Mouse (Mus musculus) thymus, adult 18-20 months (tissue): ENCODE data around the gene Ugt1a10.
"Not testable (repeated sequence)": the region's sequence is repeated elsewhere in the genome, so short reads cannot be mapped to it uniquely, and the experiment has no call there.

Experiments used
- DNase-seq, 2 experiments: peaks; one replicate each; pipeline ENCODE4 v3.0.0; 2022; ENCODE audit warnings: mixed read lengths in 2 of 2

Ugt1a10 gene

DNA sequence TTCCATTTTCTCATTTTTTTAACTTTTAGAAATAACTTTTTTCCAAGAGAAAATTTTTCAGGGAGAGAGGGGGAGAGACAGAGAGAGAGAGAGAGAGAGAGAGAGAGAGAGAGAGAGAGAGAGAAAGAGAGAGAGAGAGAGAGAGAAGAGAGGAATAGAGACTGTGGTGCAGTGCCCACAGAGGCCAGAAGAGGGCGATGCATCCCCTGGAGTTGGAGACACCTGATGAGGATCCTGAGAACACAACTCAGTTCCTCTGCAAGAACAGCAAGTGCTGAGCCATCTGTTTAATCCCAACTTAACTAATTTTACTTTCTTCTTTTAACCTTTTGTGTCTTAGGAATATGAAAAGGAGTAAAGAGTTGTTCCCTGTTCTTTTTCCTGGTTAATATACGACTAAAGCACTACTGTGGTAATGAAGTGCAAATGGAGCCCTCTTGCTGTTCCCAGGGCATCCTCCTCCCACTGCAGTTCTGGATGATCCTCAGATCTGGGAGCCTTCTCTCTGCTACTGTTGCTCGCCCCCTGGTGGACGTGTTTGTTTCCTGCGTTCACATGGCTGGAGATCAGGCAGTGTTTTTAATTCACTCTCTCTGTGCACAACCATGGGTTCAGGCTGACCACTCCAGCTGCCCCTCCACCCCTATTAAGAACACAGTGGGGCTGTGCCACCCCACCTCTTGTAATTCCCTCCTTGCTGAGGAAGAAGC, 88.9 kb downstream of the Ugt1a10 start:
- not testable (repeated sequence) for DNase-seq

DNA sequence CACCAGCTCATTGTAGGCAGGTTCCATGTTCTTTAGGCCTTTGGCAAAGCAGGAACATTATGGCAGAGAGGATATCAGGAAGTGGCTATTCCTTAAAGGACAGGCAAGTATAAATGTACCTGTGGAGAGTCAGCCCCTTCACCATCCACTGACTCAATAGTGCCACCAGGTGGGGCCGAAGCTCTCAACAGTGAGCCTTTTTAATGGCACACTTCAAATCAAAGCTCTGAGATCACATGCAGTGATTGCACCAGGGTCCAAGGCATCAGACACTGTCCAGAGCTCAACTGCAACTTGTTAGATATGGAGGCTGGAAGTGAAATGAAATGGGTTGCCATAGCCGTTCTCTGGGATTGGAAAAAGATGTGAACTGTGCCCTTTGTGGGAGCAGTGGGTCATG, 90.1 kb downstream of the Ugt1a10 start:
- not testable (repeated sequence) for DNase-seq

DNA sequence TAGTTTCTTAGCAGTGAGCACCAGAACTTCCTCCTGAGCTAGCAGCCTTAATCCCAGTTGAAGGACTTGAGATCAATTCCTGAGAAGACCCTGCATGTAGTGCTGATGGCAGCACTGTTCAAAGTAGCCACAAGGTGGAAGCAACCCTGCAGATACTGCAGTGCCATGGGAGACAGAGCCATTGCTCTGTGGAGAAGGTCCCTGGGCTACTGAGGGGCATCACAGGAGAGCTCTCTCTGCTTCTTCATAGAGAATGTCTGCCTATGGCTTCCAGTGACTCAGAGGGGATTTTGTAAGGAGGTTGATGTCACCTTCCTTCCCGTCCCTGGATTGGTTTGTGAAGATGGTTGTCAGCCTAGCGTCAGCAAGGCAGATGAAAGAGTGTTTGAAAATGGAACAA, 94.9 kb downstream of the Ugt1a10 start:
- DNase-seq: not testable (repeated sequence)

DNA sequence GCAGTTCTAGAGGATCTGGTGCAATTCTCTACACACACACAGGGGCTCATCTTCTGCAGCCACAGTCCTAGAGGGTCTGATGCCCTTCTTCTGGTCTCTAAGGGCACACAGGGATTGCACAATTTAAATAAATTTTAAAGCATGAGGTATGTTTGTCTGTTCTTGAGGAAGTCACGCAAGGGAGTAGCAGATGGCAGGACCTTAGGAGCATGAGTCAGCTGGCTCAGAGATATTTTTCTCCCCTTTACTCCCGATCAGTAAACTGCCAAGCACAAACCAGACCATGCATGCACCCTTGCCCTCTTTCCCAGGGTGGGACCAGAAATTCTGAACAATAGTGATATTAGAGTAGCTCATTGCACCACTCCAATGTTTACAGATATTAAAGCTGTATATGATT, 103.2 kb downstream of the Ugt1a10 start:
- no peak for DNase-seq

DNA sequence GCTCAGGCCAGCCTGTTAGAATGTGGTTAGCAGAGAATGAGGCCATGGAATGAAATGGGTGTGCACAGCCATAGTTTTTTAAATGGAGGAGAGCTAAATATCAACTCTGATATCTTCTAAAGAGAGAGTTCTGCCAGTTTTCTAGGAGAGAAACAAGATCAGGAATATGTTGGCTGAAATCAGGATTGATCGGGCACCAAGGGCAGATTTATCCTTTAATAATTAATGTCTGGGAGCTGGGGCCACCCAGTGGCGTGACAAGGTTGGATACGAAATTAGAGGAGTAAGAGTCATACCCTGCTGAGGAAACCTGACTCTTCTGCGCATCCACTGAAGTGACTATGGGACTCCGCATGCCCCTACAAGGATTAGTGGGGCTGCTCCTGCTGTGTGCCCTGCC, 110.5 kb downstream of the Ugt1a10 start, which contains the start of gene Ugt1a5:
Gene Ugt1a5, plus strand, starts transcription at position 302 of the 400 bp plus-strand sequence.
- DNase-seq: no peak

DNA sequence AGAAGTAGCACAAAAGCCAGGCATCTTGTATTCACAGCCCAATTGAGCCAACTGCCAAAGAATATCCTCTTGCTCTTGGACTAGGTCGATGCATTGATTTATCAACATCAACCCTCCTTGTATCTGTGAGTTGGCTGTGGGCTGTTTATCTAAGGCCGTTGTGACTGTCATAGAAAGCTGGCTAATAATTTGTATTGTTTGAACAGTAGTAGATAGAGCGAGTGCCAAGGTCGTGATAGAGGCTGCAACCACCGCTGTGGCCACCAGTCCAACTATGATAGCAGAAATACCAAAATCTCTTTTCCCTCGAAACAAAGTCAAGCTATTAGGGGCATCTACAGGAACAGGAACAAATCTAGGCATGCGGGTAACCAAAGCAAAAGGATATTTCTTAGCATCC, 117.0 kb downstream of the Ugt1a10 start:
- DNase-seq: not testable (repeated sequence)

DNA sequence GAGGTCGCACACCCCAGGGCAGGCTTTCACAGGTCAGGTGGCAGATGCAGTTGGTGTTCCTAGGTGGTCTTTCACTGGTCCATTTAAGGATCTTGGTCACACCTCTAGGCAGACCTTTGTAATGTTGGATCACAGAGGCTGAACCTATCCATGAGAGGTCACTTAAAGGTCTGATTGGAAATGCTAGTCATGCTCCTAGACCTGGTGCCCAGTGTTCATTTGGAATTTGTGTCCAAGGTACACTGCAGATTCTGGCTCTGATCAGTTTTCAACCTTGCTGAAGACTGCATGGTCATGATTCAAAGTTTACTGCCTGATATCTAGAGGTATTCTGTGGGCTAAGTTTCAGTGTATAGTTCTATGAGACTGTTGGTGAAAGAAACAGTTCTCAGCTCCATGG, 124.5 kb downstream of the Ugt1a10 start:
- no peak for DNase-seq

DNA sequence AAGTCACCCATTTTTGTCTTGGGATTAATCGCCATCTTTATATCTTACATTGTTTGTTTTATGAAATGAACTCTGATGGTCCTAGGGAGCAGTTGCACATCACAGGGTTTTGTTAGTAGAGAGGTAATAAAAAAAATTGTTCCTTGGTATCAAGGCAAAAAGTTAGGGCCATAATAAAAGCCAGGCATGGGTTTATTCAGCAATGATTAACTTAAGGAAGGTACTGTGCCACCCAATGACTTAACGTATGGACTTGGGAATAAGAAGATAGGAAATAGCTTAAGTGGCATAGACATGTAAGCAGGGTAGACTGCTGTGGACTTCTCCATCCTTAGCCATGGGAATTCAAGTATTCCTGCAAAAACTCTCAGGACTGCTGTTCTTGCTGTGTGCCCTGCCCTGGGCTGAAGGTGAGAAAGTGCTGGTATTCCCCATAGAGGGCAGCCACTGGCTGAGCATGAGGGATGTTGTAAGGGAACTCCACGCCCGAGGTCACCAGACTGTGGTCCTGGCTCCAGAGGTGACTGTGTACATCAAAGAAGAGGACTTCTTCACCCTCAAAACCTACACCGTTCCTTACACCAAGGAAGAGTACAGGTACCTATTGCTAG, 131.2 kb downstream of the Ugt1a10 start:
- no peak for DNase-seq

DNA sequence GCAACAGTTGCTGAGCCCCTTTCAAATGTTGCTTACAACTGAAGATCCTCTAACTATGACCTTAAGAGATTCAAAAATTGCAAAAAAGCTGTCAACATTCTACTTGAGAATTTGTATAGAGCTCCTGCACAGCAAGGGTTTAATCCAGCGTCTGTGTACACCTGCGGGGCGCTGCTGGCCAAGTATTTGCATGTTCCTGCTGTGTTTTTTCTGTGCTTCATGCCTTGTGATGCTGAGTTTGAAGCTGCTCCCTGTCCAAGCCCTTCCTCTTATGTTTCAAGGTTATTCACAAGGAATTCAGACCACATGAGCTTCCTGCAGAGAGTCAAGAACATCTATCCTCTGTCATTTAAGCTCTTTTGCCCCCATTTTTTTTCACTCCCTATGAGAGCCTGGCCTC, 136.9 kb downstream of the Ugt1a10 start:
- DNase-seq: no peak

DNA sequence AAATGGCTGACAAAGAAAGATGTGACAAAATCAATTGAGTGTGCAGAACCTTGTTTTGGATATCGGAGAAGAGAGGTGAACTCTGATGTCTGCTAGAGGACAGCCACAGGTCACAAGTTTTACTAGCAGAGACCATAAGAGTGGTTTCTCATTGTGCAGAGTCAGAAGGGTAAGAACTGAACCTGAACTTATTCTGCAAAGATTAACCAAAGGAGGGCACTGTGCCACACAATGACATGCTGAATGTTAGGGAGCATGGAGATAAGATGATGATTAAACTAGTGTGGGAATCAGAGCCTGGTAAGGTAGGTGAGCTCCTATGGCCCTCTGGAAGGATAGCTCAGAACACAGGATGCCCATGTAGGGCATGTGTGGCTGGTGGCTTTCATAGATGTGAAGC, 140.5 kb downstream of the Ugt1a10 start:
- DNase-seq: no peak

DNA sequence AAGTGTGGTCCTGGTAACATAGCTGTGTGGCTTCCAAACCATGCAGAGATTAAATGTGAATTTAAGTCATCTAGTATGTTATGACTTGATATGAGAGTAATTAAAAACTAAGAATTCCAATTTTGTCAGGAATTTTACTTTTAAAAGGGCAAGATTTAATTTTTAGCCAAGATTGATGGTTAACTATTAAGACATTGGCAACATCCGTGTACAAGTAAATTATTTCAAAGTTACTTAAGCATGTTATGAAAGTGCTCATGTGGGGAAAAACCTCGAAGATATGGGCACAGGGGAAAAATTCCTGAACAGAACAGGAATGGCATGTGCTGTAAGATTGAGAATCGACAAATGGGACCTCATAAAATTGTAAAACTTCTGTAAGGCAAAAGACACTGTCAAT, 142.3 kb downstream of the Ugt1a10 start:
- no peak for DNase-seq

DNA sequence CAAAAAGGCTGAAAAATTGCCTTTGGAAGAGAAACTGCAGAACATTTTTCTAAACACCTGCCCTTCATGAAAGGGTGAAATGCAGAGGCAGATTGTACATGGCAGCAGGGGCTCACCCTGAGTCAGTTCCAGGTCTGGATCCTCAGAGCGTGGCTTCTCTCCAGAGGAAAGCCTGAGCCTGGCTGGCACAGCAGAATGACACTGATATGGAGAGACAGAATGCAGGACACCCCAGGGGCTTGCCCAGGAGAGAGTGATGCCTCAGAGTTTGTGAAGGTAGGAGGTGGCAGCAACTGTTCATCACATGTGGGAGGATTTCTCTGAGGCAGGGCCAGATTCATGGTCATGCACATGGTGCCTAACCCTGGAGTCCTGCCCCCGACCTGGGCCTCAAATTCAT, 144.8 kb downstream of the Ugt1a10 start:
- no peak for DNase-seq

DNA sequence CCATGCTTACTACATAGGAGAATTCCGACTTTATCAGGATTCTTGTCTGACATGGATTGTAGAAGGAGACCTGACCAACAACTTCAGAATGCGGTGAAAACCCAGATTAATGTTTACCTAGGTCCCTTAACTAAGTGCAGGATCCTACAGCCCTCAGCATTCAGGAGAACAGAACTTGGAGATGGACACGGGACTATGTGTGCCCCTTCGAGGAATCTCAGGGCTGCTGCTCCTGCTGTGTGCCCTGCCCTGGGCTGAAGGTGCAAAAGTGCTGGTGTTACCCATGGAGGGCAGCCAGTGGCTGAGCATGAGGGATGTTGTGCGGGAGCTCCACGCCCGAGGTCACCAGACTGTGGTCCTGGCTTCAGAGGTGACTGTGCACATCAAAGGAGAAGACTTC, 145.3 kb downstream of the Ugt1a10 start, which contains the start of gene Ugt1a2:
Gene Ugt1a2, plus strand, starts transcription at position 146 of the 400 bp plus-strand sequence.
- no peak for DNase-seq

DNA sequence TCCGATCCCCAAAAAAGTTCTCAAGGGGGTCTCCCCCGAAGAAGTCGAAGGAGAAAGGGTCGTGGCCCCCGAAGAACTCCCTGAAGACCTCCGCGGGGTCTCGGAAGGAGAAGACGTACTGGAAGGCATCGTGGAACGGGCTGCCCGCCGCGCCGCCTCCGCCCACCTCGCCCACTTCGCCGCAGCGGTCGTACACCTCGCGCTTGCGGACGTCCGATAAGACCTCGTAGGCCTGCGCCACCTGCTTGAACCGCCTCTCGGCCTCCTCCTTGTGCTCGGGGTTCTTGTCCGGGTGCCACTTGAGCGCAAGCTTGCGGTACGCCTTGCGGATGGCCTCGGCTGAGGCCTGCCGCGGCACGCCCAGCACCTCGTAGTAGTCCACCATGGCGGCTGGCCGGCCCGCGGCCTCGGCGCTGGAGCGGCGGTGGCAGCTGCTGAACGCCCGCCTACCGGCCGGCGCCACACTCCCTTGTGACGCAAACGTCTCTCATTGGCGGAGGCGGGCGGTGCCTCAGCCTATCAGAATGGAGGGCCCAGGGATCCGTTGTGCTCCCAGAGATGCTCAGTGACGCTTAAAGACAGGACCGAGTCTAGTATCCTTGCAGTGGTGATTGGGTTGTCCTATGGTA, 150.2 kb downstream of the Ugt1a10 start, which contains the start of gene Dnajb3:
Gene Dnajb3, minus strand, starts transcription at position 489 of the 629 bp plus-strand sequence.
- DNase-seq: peak; percentile 62 to 67

DNA sequence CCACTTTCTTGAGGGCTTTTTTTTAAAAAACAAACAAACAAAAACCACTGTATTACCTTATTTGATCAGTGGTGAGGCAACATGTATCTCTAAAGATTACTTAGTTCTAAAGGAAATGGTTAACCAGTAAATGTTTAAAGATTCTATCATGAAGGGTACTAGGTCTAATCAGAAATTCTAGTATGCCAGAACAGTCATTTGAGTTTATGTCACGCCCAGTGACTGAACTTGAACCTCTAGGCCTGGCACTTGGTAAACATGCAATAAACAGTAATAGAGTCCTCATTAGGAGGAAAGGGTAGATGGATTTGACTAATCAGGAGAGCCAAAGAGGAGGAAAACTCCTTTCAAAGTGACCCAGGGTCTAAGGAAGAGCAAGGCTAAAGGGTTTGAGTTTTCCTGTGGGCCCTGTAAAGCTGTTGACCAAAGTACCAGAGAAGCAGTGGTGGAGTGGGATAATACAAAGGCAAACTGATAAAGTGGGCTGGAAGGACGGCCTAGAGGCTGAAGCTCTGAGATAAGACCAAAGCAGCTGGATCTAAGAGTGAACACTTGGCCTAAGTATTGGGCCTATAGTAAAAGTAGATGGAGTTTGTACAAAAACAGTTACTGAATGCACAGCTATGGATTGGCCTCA, 151.8 kb downstream of the Ugt1a10 start:
- no peak for DNase-seq

DNA sequence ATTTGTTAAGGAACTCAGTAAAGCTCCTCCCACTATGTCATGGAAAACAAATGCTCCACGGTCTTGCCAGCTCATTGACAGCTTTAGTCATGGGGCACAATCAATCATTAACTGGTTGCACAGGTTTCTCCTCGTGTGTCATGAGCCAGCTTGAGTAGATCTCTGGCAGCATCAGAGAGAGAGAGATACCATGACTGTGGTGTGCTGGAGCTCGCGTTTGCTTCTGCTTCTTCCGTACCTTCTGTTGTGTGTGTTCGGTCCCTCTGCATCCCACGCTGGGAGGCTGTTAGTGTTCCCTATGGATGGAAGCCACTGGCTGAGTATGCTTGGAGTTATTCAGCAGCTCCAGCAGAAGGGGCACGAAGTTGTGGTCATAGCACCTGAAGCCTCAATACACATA, 156.6 kb downstream of the Ugt1a10 start, which contains the start of gene Ugt1a1:
Gene Ugt1a1, plus strand, starts transcription at position 148 of the 400 bp plus-strand sequence.
- no peak for DNase-seq

DNA sequence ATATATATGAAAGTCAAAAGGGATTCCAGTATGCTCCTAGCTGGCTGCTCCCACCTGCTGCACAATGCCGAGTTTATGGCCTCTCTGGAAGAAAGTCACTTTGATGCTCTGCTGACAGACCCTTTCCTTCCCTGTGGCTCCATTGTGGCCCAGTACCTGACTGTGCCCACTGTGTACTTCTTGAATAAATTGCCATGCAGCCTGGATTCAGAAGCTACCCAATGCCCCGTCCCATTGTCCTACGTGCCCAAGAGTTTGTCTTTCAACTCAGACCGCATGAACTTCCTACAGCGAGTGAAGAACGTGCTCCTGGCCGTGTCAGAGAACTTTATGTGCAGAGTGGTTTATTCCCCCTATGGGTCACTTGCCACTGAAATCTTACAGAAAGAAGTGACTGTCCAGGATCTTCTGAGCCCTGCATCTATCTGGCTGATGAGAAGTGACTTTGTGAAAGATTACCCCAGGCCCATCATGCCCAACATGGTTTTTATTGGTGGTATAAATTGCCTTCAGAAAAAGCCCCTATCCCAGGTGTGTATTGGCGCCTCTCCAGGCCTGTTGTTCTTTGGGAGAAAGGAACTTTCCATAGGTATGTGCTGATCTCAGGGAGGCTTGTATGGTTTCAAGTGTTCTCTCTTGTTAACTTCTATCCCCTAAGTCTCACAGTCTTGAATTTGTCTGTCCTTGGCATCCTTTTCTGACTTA, 157.3 kb downstream of the Ugt1a10 start:
- DNase-seq: no peak

DNA sequence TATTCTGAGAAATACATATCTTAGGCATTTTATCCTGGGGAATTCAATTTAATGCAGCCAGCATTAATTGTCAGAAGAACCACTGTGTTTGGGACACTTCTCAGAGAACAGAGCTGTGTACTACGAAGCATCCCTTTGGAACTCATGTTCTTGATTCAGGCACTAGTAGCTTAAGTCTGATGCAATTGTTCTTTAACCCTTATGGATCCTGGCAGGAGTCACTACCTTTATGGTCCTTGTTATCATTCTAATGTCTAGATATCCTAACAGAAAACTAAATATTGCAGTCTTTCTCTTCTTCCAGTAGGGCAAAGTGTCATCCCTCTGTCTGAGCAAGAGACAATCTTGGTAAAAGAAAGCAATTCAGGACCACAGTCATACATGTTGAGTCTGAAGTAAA, 157.9 kb downstream of the Ugt1a10 start:
- DNase-seq: no peak

DNA sequence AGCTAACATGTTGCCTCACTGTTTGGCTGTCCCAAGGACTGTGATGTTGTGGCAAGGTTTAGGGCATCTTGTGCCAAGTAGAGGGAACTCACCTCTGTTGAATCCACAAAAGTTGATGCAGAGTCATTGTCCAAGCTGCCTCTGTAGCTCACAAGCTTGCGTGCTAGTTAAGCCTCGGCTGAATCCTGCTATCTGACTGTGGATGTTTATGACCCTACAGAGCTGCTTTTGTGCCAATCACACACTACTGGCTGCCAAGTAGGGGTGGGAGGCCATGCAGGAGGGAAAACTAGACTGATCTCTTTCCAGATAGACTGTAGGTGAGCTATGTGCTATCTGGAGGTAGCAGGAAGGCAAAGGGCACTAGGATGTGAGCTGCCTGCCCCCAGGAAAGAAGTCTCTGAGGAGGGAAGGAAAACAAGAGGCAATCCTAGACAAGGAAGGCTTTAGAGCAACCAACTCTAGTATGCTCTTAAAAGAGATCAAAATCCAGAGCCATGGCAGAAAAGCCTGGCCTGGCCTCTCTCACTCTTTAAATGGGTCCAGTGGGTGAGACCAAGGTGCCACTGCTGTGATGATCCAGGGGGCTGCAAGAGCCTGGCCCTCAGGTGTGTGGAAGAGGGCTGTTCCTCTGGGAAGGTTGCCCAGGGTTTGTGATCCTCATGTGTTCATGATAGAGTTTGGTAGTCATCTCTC, 158.7 kb downstream of the Ugt1a10 start:
- DNase-seq: no peak

DNA sequence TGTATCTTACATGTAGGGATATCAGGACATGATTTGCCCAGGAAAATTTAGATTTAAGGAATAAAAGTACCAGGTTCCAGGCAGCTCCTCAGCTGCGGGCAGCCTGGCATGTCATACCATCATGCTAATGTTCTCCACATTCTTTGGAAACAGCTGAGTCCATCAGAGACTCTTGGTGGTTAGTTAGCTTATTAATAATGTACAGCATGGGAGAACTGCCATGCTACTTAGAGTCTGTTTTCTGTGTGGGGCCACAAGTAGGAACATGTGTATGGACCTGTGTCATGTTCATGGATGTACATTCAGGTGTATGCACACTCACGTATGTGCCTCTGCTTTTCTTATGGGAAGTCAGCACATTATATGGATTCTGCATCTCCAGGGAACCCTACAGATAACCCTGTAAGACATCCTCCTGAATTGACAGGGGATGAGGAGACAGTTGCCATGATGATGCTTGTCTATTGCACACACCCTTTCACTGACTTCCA, 159.3 kb downstream of the Ugt1a10 start:
- DNase-seq: no peak

DNA sequence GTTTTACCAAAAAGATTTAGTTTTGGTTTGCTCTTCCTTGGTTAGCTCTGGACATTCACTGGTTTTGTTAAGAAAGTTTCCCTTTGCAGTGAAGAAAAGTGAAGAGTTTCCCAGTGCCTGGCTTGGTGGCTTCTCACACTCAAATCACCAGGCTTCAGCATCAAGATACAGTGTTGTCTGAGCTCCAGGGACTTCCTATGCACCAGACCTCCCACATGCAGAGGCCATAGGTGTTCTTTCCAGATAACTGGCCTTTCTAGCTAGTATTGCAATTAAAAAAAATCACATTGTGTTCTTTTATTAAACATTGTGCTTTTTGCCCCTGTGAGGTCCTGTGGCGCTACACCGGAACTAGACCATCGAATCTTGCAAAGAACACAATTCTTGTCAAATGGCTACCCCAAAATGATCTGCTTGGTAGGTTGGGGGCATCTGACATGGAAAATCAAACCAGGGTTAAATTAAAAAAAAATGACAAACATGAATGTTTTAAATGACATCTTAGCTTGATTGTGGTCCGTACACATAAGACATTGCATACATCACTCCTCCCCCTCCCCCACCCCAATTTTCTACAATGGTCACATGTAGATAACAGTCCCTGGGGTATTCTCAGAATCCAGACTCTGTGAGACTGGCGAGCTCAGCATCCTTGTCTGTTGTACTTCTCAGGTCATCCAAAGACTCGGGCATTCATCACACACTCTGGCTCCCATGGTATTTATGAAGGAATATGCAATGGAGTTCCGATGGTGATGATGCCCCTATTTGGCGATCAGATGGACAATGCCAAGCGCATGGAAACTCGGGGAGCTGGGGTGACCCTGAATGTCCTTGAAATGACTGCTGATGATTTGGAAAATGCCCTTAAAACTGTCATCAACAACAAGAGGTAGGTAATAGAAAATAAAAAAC, 160.5 kb downstream of the Ugt1a10 start:
- no peak for DNase-seq
